Mouse (Mus musculus): ENCODE results near the gene Zfp597.

The Zfp597 gene

GRCm38 (mm10) chr16:3884201-3885064, at the start of gene Zfp597, which contains the start of gene Gm20695:
Gene Zfp597 (minus strand): TSS chr16:3884561.
Gene Gm20695 (plus strand): TSS chr16:3884648.
- peak; percentile 96 for DNase-seq

- peak; percentile 10 for DNase-seq
These were observed 49.7 kb upstream of the Zfp597 start for GRCm38 (mm10) chr16:3934091-3934490.

DNA sequence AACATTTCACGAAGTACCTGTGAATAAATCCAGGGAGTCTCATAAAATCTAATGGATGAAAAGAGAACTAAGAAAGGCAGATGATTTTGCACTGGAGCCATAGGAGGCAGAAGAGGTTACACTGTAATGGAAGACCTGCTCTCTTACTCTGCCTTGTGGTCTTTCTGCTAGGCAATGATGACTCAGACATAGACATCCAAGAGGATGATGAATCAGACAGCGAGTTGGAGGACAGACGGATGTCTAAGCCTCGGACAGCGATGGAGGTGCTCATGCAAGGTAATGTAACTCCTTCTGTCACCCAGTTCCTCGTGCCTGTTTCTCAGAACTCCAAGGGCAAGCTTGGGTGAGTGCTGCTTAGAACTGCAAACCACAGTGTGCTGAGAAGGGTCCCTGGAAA, 49.2 kb upstream of the Zfp597 start:
- DNase-seq: no peak

- no peak for DNase-seq
These were observed 44.8 kb upstream of the Zfp597 start for GRCm38 (mm10) chr16:3929151-3929550.

DNA sequence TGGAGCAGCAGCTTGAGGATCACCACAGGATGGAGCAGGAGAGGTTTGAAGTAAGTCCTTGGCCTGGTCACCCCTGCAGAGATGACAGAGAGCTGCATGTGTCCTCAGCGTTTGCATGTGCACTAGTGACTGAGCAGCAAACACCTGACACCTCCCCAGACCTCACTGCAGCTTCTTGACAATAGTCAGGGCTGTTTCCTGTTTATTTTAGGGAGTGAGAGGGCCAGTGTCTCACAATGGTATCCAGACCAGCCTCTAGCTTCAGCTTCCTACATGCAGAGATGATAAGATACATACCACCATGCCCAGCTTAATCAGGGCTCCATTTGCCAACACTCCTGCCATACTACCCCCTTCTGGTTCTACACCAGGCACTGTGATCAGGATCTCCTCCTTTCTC, 44.2 kb upstream of the Zfp597 start:
- DNase-seq: no peak

- DNase-seq: no peak
These were observed 39.6 kb upstream of the Zfp597 start for GRCm38 (mm10) chr16:3923966-3924365.

GRCm38 (mm10) chr16:3923515-3923914, 39.2 kb upstream of the Zfp597 start:
- no peak for DNase-seq

DNA sequence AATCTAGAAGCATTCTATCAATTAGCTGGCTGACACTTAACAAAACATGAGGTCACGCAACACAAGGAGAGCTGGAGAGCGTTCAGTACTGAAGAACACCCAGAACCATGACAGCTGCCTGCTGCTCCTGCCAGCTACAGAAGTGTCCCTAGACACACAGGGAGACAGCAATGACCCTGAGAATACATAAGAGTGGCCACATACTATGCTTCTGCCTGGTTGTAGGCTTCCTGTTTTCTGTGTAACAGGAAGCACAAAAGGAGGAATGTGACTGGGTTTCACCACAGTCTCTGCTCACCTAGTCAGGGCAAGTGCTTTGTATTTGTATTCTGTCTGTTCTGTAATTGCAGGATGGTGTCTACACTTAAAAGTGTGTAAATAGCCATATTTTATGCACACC, 36.4 kb upstream of the Zfp597 start:
- no peak for DNase-seq

DNA sequence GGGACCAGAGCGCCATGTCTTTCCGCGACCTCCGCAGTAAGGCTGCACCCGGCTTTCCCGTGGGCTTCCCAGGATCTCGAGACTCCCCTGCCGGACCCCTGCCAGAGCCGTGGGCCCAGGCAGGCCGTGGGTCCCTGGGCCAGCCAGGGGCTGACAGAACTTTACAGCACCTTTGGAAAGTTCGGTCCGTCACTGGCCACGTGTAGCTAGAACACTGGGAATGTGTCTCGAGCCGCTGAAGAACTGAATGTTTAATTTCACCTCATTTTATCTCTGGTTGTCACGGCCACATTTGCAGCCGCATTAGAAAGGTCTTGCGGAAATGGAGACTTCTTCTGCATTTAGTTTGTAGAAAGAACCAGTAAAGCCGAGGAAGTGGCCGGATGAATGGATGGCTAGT, 24.8 kb upstream of the Zfp597 start:
- no peak for DNase-seq

DNA sequence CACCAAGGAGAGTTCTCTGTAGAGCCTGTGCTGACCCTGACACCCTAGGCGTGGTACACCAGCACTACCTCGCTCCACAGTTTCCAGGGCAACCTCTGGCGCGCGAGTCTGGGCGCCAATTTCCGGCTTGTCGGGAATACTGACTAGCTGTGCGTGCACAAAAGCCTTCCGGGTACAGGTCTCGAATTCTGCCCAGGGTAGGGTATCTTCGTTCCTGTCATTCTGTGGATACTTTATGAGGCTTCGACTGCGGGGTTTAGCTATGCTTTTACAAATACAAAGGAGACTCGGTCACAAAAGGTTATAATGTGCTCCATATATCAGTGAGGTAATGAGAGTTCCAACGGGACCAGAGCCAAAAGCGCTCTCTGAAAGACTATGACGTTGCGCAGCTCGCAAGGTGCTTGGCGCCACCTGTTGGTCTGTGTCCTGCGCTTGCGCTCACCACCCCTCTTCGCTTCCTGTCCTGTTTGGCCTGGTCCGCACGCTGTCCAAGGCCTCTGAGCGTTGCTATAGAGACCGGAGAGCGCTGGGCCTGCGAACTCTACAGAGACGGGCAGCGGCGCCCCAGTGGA, 24.3 kb upstream of the Zfp597 start, which contains the start of the genes 1700037C18Rik and Cluap1:
Gene 1700037C18Rik (minus strand): TSS at position 153 of the 575 bp plus-strand sequence.
Gene Cluap1 (plus strand): TSS at position 265 of the 575 bp plus-strand sequence.
- DNase-seq: peak; percentile 93

GRCm38 (mm10) chr16:3907471-3907870, 23.1 kb upstream of the Zfp597 start:
- DNase-seq: no peak

- no peak for DNase-seq
These were observed 12.2 kb upstream of the Zfp597 start for GRCm38 (mm10) chr16:3896553-3896952.

GRCm38 (mm10) chr16:3896046-3896445, 11.7 kb upstream of the Zfp597 start:
- DNase-seq: no peak

DNA sequence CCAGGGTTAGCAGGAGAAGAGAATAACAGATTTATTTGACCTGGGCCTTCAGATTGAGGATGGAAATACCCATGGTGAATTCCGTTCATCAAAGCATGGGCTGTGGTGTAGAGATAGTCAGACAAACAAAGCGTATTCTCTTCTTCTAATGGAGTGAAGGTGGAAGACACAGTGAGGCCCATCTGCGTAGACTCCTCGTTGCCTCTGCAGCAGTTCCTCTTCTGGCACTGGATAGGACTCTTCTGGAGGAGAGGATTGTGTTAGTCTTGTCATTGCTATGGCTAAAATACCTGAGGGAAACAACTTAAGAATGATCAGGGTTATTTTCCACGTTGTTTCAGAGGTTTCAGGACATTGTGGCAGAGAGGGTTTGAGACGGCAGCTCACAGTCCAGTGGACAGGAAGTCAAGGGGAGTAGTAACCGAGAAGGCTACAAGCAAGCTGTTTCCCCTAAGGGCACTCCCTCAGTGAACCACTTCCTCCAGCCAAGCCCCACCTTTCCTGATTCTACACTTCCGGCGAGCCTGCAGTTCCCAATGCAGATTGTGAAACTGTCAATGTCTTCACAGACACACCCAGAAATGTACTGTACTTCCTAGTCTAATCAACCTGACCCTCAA, 10.9 kb upstream of the Zfp597 start:
- DNase-seq: peak; percentile 66

DNA sequence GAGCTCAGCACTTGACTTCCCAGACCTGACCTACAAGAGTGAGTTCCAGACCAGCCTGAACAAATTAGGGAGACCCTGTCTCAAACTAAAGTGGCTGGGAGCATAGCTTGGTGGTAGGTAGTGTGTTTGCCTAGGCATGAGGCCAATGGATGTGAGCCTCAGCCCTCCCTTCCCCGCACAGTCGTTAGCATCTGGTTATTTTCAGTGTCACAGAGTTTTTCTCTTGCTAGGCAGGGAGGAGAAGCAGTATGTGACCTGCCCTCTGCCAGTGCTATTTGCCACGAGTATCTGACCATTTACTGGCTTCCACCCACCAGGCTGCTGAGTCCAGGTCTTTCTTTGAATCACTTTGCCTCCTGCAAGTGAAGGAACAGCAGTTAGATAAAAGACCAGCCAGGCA, 9.4 kb upstream of the Zfp597 start:
- DNase-seq: no peak

- DNase-seq: no peak
These were observed 7.4 kb upstream of the Zfp597 start for GRCm38 (mm10) chr16:3891621-3892295.

DNA sequence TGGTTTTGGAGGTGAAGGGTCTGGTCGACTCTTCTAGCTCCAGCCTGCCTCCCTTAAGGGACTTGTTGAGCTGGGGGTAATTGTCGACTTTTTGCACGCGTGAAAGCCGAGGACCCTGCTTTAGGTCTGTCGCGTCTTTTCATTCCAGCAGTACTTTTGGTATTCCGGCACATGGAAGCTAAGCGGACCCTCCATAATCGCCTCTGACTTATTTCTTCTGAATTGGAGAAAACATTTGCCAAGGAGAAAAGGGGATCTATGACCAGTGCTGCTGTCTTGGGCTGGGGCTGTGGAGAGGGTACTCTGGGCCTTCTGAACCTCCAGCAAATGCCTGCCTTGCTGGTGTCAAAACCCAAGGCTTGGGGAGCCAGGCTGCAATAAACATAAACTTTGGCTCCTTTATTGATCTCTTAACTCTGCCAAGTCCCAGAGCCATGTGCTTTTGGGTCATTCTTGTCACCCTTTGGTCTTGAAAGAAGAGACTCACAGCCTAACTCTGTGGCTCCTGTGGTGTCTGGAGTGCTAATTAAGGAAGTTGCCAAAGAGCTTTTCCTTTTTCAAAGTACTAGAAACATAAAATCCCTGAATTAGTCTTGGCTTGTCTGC, 807 bp upstream of the Zfp597 start:
- no peak for DNase-seq

- DNase-seq: no peak
These were observed 8.0 kb downstream of the Zfp597 start for GRCm38 (mm10) chr16:3876346-3876745.

- DNase-seq: peak; percentile 91
These were observed 11.9 kb downstream of the Zfp597 start, which contains the start of gene Naa60 for GRCm38 (mm10) chr16:3872216-3873047. Gene Naa60 (plus strand): TSS chr16:3872375.

- no peak for DNase-seq
These were observed 12.5 kb downstream of the Zfp597 start for GRCm38 (mm10) chr16:3871815-3872214.

DNA sequence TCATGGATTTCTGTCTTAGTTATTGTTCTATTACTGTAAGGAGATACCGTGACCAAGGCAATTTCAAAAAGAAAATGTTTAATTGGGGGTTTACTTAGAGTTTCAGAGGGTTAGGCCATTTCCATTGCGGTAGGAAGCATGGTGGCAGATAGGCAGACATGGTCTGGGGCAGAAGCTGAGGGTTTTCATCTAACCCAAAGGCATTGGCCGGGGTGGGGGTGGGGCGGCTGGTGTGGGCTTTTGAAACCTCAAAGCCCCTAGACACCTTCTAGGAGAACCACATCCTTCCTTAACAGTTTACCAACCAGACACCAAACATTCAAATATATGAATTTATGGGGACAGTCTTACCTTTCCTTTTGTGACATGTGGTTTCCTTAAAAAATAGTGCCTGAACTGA, 25.1 kb downstream of the Zfp597 start:
- no peak for DNase-seq

GRCm38 (mm10) chr16:3855776-3856175, 28.6 kb downstream of the Zfp597 start:
- DNase-seq: no peak

All from lung, postnatal 14 days (tissue).